In the genomic region with DNA sequence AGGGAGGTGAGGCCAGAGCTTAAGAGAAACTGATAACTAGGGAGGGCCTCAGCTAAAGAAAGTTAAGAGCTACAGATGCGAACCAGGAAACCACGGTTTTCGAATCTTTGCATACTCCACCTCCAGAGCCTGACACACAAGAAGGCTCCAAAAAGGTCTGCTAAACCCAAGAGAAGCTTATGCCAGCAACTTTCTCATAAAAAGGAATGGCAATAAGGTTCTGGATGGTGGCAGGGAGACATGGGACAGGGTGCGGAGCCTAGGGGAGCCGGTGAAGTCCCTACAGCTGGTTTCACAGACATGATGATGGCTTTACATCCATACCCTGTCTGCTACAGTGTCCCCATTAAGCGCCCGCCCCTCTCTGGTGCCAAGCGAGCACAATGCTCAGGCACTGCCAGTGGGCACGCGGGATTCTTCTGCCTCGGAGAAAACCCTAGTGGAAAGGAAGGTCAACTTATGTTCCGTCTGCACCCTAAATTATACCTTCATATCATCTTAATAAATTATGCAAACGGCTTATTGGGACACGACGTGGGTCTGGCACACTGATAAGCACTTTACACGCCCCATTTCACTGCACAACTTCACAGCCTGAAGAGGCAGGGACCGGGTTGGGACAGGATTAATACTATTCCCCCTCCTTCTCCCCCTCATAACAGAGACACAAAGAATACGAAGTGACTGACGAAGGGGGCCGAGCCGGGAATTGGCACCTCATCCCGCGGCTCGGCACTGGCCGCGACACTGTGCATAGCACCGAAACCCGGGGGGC, we compare ENCODE assay signal across 8 mouse cellular contexts. TPM values are rescaled to one million over a fixed set of nuclear protein-coding genes. Genes with fewer than 3 reads are reported as not detected.
DNase-seq lines count a peak whose midpoint lies in the region; ATAC-seq and TF ChIP-seq lines count a peak whose summit lies in the region.

No protein-coding gene starts in this region.

- peak overlapping the region; percentile 99 for H3K27ac ChIP-seq in embryonic facial prominence, embryonic 12.5 days
- H3K27ac ChIP-seq in limb, embryonic 14.5 days (replicated peaks; ENCODE audit: low read depth, low read length) = peak overlapping the region; percentile 99
- peak overlapping the region; percentile 96 for H3K27ac ChIP-seq in midbrain, postnatal 0 days (ENCODE audit: low read depth, low read length)

- no peak for TF ChIP-seq CTCF in midbrain, postnatal 0 days (IDR thresholded peaks at IDR 0.05)

- peak overlapping the region; percentile 88 for H3K4me2 ChIP-seq in embryonic facial prominence, embryonic 12.5 days (replicated peaks)
- H3K4me2 ChIP-seq in limb, embryonic 14.5 days (replicated peaks; ENCODE audit: low read depth, low read length, severe bottlenecking) = peak overlapping the region; percentile 87
- peak overlapping the region; percentile 58 for H3K4me2 ChIP-seq in midbrain, postnatal 0 days (ENCODE audit: low read depth, low read length, poor library complexity, severe bottlenecking)

- peaks cover 39% of the 10 kb centered on the region for H3K4me1 ChIP-seq in embryonic facial prominence, embryonic 12.5 days
- peaks cover 45% of the 10 kb centered on the region for H3K4me1 ChIP-seq in limb, embryonic 14.5 days (ENCODE audit: control insufficient read depth, insufficient read depth, low read length)
- H3K4me1 ChIP-seq in midbrain, postnatal 0 days (ENCODE audit: insufficient read depth, low read length) = peaks cover 4% of the 10 kb centered on the region; the same call in 1 of the 2 replicates

- no peaks in the 10 kb centered on the region for H3K36me3 ChIP-seq in embryonic facial prominence, embryonic 12.5 days
- no peaks in the 10 kb centered on the region for H3K36me3 ChIP-seq in limb, embryonic 14.5 days (ENCODE audit: control insufficient read depth, insufficient read depth, low read length)
- H3K36me3 ChIP-seq in midbrain, postnatal 0 days (ENCODE audit: insufficient read depth, low read length) = no peaks in the 10 kb centered on the region

- H3K9ac ChIP-seq in embryonic facial prominence, embryonic 12.5 days = peak overlapping the region; percentile 97
- H3K9ac ChIP-seq in limb, embryonic 14.5 days (ENCODE audit: low read depth, low read length, severe bottlenecking) = peak overlapping the region; percentile 98
- peak overlapping the region; percentile 99 for H3K9ac ChIP-seq in midbrain, postnatal 0 days (replicated peaks; ENCODE audit: low read length, poor library complexity, severe bottlenecking)

- peak; percentile 15 to 16 for DNase-seq in lung, adult 18-20 months
- no peak for DNase-seq in lung, postnatal 25 days (ENCODE audit: low spot score)
- peak; percentile 44 for DNase-seq in adrenal gland, postnatal 10 days
- peak; percentile 12 to 48 for DNase-seq in heart, postnatal 14 days
- peak; percentile 18 for DNase-seq in limb, embryonic 14.5 days (ENCODE audit: low spot score)
- peak; percentile 43 for DNase-seq in midbrain, postnatal 0 days (ENCODE audit: low spot score)
- peak; percentile 16 to 30 for DNase-seq in thymus, postnatal 10 days (ENCODE audit: low spot score in 2 of 2)

- no peak for ATAC-seq in embryonic facial prominence, embryonic 12.5 days (ENCODE audit: insufficient number of reproducible peaks, insufficient read depth, low FRiP score, low TSS enrichment)
- no peak for ATAC-seq in limb, embryonic 14.5 days (ENCODE audit: low FRiP score, low read depth)
- peak; percentile 29; the same call in 1 of the 2 replicates for ATAC-seq in midbrain, postnatal 0 days (ENCODE audit: low FRiP score)

- TF ChIP-seq POLR2A in limb, embryonic 14.5 days (IDR thresholded peaks at IDR 0.05; ENCODE audit: borderline replicate concordance, extremely low read depth, insufficient read depth, insufficient read length) = no peak

- no peaks in the 10 kb centered on the region for H3K27me3 ChIP-seq in embryonic facial prominence, embryonic 12.5 days
- no peaks in the 10 kb centered on the region for H3K27me3 ChIP-seq in limb, embryonic 14.5 days (ENCODE audit: control insufficient read depth, insufficient read depth, low read length)
- no peaks in the 10 kb centered on the region for H3K27me3 ChIP-seq in midbrain, postnatal 0 days (ENCODE audit: insufficient read depth, low read length)

- H3K4me3 ChIP-seq in embryonic facial prominence, embryonic 12.5 days = peak overlapping the region; percentile 92
- H3K4me3 ChIP-seq in limb, embryonic 14.5 days (replicated peaks; ENCODE audit: low read length) = peak overlapping the region; percentile 97
- peak overlapping the region; percentile 96 for H3K4me3 ChIP-seq in midbrain, postnatal 0 days (ENCODE audit: low read depth, low read length)

- 3% methylated on average over 28 of the region's 28 CpGs for WGBS in embryonic facial prominence, embryonic 12.5 days
- WGBS in limb, embryonic 14.5 days = 1% methylated on average over 26 of the region's 28 CpGs
- WGBS in midbrain, postnatal 0 days = 3% methylated on average over 28 of the region's 28 CpGs

- H3K9me3 ChIP-seq in embryonic facial prominence, embryonic 12.5 days = no peaks in the 10 kb centered on the region
- H3K9me3 ChIP-seq in limb, embryonic 14.5 days (ENCODE audit: control insufficient read depth, low read length) = no peaks in the 10 kb centered on the region
- no peaks in the 10 kb centered on the region for H3K9me3 ChIP-seq in midbrain, postnatal 0 days (ENCODE audit: low read length)

- intact Hi-C loops in heart, postnatal 14 days (cut with DNase I) = loop anchor here (2.0 kb wide), 1 partner anchor 18 kb away; no protein-coding TSS in a partner anchor

RNA-seq across cellular contexts. Expression of a gene that starts 0.9 kb away (rescaled TPM):
- total RNA-seq in adrenal gland, postnatal 10 days (2021) = 10 to 100 TPM; 62.2 to 67.7 TPM
- 112 TPM in 2 replicates for polyA plus RNA-seq in embryonic facial prominence, embryonic 12.5 days (2016; fragmentation: Nextera tagmentation; extraction: Ambion mirVana)
- 10 to 100 TPM; 42.1 to 47.2 TPM for total RNA-seq in heart, postnatal 14 days (2021)
- 64.0 and 71.4 TPM in 2 replicates for polyA plus RNA-seq in limb, embryonic 14.5 days (2012; rRNA removed)
- polyA plus RNA-seq in limb, embryonic 14.5 days (2014; fragmentation: Nextera tagmentation; extraction: Ambion mirVana) = 88.8 and 96.5 TPM in 2 replicates
- 35.3 and 41.4 TPM in 2 replicates for total RNA-seq in midbrain, postnatal 0 days (2014; rRNA removed)
- polyA plus RNA-seq in midbrain, postnatal 0 days (2015; fragmentation: Nextera tagmentation; extraction: Ambion mirVana) = 88.5 and 96.8 TPM in 2 replicates

RNA-seq across cellular contexts. Expression of a gene that starts 19.8 kb away (rescaled TPM):
- 10 to 100 TPM; 32.1 to 34.6 TPM for total RNA-seq in adrenal gland, postnatal 10 days (2021)
- 57.4 and 60.2 TPM in 2 replicates for polyA plus RNA-seq in embryonic facial prominence, embryonic 12.5 days (2016; fragmentation: Nextera tagmentation; extraction: Ambion mirVana)
- 10 to 100 TPM; 12.3 to 13.7 TPM for total RNA-seq in heart, postnatal 14 days (2021)
- polyA plus RNA-seq in limb, embryonic 14.5 days (2012; rRNA removed) = 45.2 and 50.2 TPM in 2 replicates
- 36.5 and 39.2 TPM in 2 replicates for polyA plus RNA-seq in limb, embryonic 14.5 days (2014; fragmentation: Nextera tagmentation; extraction: Ambion mirVana)
- 29.5 and 34.0 TPM in 2 replicates for total RNA-seq in midbrain, postnatal 0 days (2014; rRNA removed)
- polyA plus RNA-seq in midbrain, postnatal 0 days (2015; fragmentation: Nextera tagmentation; extraction: Ambion mirVana) = 38.2 and 38.6 TPM in 2 replicates
